Mouse (Mus musculus) forebrain, embryonic 15.5 days (tissue): ENCODE measurements around the gene Arpc1a. TPM values are rescaled to one million over a fixed set of nuclear protein-coding genes. Genes with fewer than 3 reads are reported as not detected.

ENCODE experiments used
- ATAC-seq: fragments of 200-750 bp; cut with Nextera tagmentation; replicated peaks from 2 replicates; pipeline ENCODE4 v1.8.0; 2017; ENCODE audit warnings: mild to moderate bottlenecking, moderate TSS enrichment, moderate library complexity
- H3K27ac ChIP-seq: fragments of 300-500 bp; sonication (generic); replicated peaks from 2 replicates; pipeline ENCODE4 v1.5.1; 2015; ENCODE audit warnings: mild to moderate bottlenecking, inconsistent platforms
- H3K27me3 ChIP-seq: fragments of 300-500 bp; sonication (generic); 2 replicates; pipeline ENCODE4 v1.6.1; 2015; ENCODE audit warnings: inconsistent platforms
- H3K36me3 ChIP-seq: fragments of 300-500 bp; sonication (generic); 2 replicates; pipeline ENCODE4 v1.6.1; 2015; ENCODE audit warnings: mild to moderate bottlenecking, inconsistent platforms
- H3K4me1 ChIP-seq: fragments of 300-500 bp; sonication (generic); 2 replicates; pipeline ENCODE4 v1.6.1; 2015; ENCODE audit warnings: inconsistent platforms
- H3K4me2 ChIP-seq: fragments of 300-500 bp; sonication (generic); replicated peaks from 2 replicates; pipeline ENCODE4 v1.6.1; 2015; ENCODE audit warnings: mild to moderate bottlenecking, inconsistent platforms
- H3K4me3 ChIP-seq: fragments of 300-500 bp; sonication (generic); 2 replicates; pipeline ENCODE4 v1.5.1; 2015; ENCODE audit warnings: mild to moderate bottlenecking, inconsistent platforms
- H3K9ac ChIP-seq: fragments of 300-500 bp; sonication (generic); replicated peaks from 2 replicates; pipeline ENCODE4 v1.6.1; 2015; ENCODE audit warnings: mild to moderate bottlenecking, inconsistent platforms
- H3K9me3 ChIP-seq: fragments of 300-500 bp; sonication (generic); 2 replicates; pipeline ENCODE4 v1.6.1; 2016; ENCODE audit warnings: inconsistent platforms
- WGBS: fragments of 180-500 bp; shearing (Covaris S2); methylation state at CpG from one replicate; pipeline ENCODE4 v1.1.7; 2015; ENCODE audit warnings: mixed read lengths; 5-methylcytosine and 5-hydroxymethylcytosine counted together
- polyA plus RNA-seq: library from polyadenylated mRNA; unstranded; fragments of >200 nt; fragmentation: Nextera tagmentation; extraction: Ambion mirVana; gene quantifications from 2 replicates; pipeline ENCODE4 v1.2.1, GENCODE M21; 2015

Gene Arpc1a
- polyA plus RNA-seq, 1 experiment from 2014 or later, result 258 TPM

DNA sequence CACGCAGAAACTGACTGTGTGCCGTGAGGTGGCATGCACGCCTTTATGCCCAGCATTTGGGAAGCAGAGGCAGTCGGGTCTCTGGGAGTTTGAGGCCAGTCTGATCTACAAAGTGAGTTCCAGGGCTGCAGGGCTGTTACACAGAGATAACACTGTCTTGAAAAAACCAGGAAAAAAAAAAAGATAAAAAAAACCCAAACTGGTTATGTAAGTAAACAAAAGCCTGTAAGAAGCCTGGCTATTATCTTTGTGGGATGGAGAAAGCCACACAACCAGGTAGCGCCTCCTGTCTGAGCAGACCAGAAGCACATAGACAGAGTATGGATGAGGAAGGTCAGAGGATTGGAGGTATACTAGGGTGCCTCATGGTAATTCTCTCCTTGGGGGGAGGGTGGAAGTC, 69.1 kb downstream of the Arpc1a start:
- WGBS, result 94% methylated on average over 5 of the region's 5 CpGs
- ATAC-seq, result no peak
- Histone ChIP-seq H3K9ac (no peak overlapping the region), H3K27me3 (no peaks in the 10 kb centered on the region), H3K4me2 (no peak overlapping the region), H3K36me3 (peaks cover 89% of the 10 kb centered on the region), H3K9me3 (no peaks in the 10 kb centered on the region), H3K27ac (no peak overlapping the region), H3K4me1 (no peaks in the 10 kb centered on the region), H3K4me3 (no peak overlapping the region)

Other genes starting within 250 kb of the Arpc1a start
- gene Smurf1, start 118.0 kb upstream of the Arpc1a start, polyA plus RNA-seq, result 28.4 and 29.7 TPM in 2 replicates
- gene Gm4871, start 51.1 kb upstream of the Arpc1a start, polyA plus RNA-seq, result not detected in 2 replicates
- gene 1700018F24Rik, start 40.8 kb upstream of the Arpc1a start, polyA plus RNA-seq, result not detected in 2 replicates
- gene Kpna7, start 200 bp downstream of the Arpc1a start, polyA plus RNA-seq, result not detected in 2 replicates
- 57.0 and 60.4 TPM in 2 replicates for gene Arpc1b, start 30.4 kb downstream of the Arpc1a start, polyA plus RNA-seq
- 110 and 114 TPM in 2 replicates for gene Pdap1, start 56.4 kb downstream of the Arpc1a start, polyA plus RNA-seq
- 203 and 216 TPM in 2 replicates for gene Bud31, start 56.5 kb downstream of the Arpc1a start, polyA plus RNA-seq
- gene Ptcd1, start 83.3 kb downstream of the Arpc1a start, polyA plus RNA-seq, result 23.3 and 25.1 TPM in 2 replicates
- 54.6 and 56.6 TPM in 2 replicates for gene Cpsf4, start 83.4 kb downstream of the Arpc1a start, polyA plus RNA-seq
- gene Atp5j2, start 108.2 kb downstream of the Arpc1a start, polyA plus RNA-seq, result 603 and 647 TPM in 2 replicates
- gene Zkscan14, start 118.0 kb downstream of the Arpc1a start, polyA plus RNA-seq, result 15.5 and 17.0 TPM in 2 replicates
- gene Zkscan5, start 120.7 kb downstream of the Arpc1a start, polyA plus RNA-seq, result 17.4 and 19.7 TPM in 2 replicates
- gene Zfp655, start 147.9 kb downstream of the Arpc1a start, polyA plus RNA-seq, result 36.8 and 38.8 TPM in 2 replicates
- gene Zscan25, start 196.7 kb downstream of the Arpc1a start, polyA plus RNA-seq, result 0.76 and 1.0 TPM in 2 replicates